Mouse (Mus musculus): Measurements from ENCODE around the gene Sept1. TPM values are rescaled to one million over a fixed set of nuclear protein-coding genes. Genes with fewer than 3 reads are reported as not detected.

The Sept1 gene
- total RNA-seq, 2 experiments from 2014 or later: 2.8 TPM

DNA sequence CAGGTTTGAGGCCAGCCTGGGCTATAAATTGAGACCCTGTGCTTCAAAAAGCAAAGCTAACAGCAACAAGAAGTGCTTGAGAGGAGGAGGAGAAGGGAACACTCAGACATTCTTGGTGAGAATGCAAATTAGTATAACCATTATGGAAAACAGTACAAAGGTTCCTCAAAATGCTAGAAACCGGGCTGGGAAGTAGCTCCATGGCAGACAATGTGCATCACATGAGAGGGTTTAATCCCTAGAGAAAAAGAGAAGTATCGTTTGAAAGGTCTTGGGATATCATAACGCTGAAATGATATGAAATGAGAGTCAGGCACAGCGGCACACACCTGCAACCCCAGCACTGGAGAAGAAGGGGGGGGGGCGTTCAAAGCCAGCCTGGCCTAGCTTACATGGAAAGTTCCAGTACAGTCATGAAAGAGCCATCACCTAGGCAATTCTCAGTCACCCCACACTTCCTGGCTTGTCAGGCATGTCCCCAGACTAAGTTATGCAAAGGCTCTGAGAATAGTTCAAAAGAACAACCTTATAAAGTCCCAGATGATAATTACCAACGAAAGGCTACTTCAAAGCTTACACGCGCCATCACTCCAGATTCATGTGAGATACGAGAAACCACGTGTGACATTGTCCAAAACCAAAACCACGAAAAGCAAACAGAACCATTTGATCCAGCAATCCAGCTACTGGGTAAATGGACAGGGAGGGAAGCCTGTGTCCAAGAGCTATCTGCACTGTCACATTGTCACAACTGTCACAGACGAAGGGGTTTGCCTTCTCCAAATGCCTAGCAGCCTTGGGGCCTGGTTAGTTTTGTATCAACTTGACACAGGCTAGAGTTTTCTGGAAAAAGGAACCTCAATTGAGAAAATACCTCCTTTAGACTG lies 67.1 kb downstream of the Sept1 start:
- no peak for DNase-seq
- intact Hi-C loops (cut with DNase I): loop anchor here (5.0 kb wide), 1 partner anchor 34 kb away; no protein-coding TSS in a partner anchor

Other genes with a start within 250 kb of the Sept1 start
- gene Mvp, start 218.5 kb downstream of the Sept1 start, total RNA-seq (2021): 10 to 100 TPM; 53.5 to 57.7 TPM
- gene Pagr1b, start 216.6 kb downstream of the Sept1 start, total RNA-seq (2021): not detected
- gene Pagr1a, start 215.8 kb downstream of the Sept1 start, total RNA-seq (2021): 10 to 100 TPM in 1 of 2 experiments, not detected in 1; 11.8 TPM
- gene Gm42742, start 212.0 kb downstream of the Sept1 start, total RNA-seq (2021): 10 to 100 TPM; 25.2 to 28.6 TPM
- gene Prrt2, start 211.9 kb downstream of the Sept1 start, total RNA-seq (2021): 1 to 10 TPM in 1 of 2 experiments, under 1 TPM in 1; 0.57 to 1.2 TPM
- 10 to 100 TPM; 66.5 to 71.5 TPM for gene Maz, start 206.1 kb downstream of the Sept1 start, total RNA-seq (2021)
- 1 to 10 TPM; 1.0 to 2.6 TPM for gene Kif22, start 190.7 kb downstream of the Sept1 start, total RNA-seq (2021)
- gene Zg16, start 145.8 kb downstream of the Sept1 start, total RNA-seq (2021): not detected
- gene AI467606, start 141.8 kb downstream of the Sept1 start, total RNA-seq (2021): 1 to 10 TPM; 1.6 to 1.9 TPM
- not detected for gene Qprt, start 110.9 kb downstream of the Sept1 start, total RNA-seq (2021)
- gene Spn, start 95.3 kb downstream of the Sept1 start, total RNA-seq (2021): under 1 TPM; 0.76 to 0.92 TPM
- 10 to 100 TPM; 36.9 to 38.0 TPM for gene Cd2bp2, start 37.1 kb downstream of the Sept1 start, total RNA-seq (2021)
- gene Tbc1d10b, start 24.7 kb downstream of the Sept1 start, total RNA-seq (2021): 10 to 100 TPM; 24.6 to 26.4 TPM
- gene Mylpf, start 24.2 kb downstream of the Sept1 start, total RNA-seq (2021): 1 to 10 TPM; 2.4 to 2.5 TPM
- gene Zfp553, start 69 bp downstream of the Sept1 start, total RNA-seq (2021): 1 to 10 TPM; 6.0 to 6.6 TPM
- gene Zfp771, start 11.1 kb upstream of the Sept1 start, total RNA-seq (2021): 10 to 100 TPM; 19.1 TPM
- gene Dctpp1, start 27.6 kb upstream of the Sept1 start, total RNA-seq (2021): 10 to 100 TPM; 40.7 to 45.0 TPM
- gene Sephs2, start 40.9 kb upstream of the Sept1 start, total RNA-seq (2021): 10 to 100 TPM; 26.7 to 31.4 TPM
- 1 to 10 TPM; 1.2 to 1.5 TPM for gene Itgal, start 63.1 kb upstream of the Sept1 start, total RNA-seq (2021)
- gene Zfp768, start 112.5 kb upstream of the Sept1 start, total RNA-seq (2021): 10 to 100 TPM; 34.8 to 35.5 TPM
- gene Zfp747, start 142.9 kb upstream of the Sept1 start, total RNA-seq (2021): 1 to 10 TPM; 5.0 to 5.6 TPM
- gene 9130019O22Rik, start 154.0 kb upstream of the Sept1 start, total RNA-seq (2021): 1 to 10 TPM; 2.2 to 3.2 TPM
- 1 to 10 TPM; 4.5 to 4.9 TPM for gene E430018J23Rik, start 160.5 kb upstream of the Sept1 start, total RNA-seq (2021)
- gene Zfp764, start 173.7 kb upstream of the Sept1 start, total RNA-seq (2021): 1 to 10 TPM; 2.9 to 4.2 TPM
- gene Zfp688, start 188.9 kb upstream of the Sept1 start, total RNA-seq (2021): 1 to 10 TPM; 2.5 to 3.9 TPM
- 1 to 10 TPM; 1.4 to 1.7 TPM for gene Zfp689, start 216.0 kb upstream of the Sept1 start, total RNA-seq (2021)
- 10 to 100 TPM; 25.8 to 28.1 TPM for gene Prr14, start 226.5 kb upstream of the Sept1 start, total RNA-seq (2021)
- 10 to 100 TPM; 32.2 to 35.0 TPM for gene Fbrs, start 246.1 kb upstream of the Sept1 start, total RNA-seq (2021)

Data from heart, postnatal 36 days (tissue).